Mouse (Mus musculus): Measurements from ENCODE around the gene Kcnn1.

Gene Kcnn1

GRCm38 (mm10) chr8:70866001-70866520 lies 3.0 kb upstream of the Kcnn1 start:
- DNase-seq: no peak

GRCm38 (mm10) chr8:70865350-70866000 lies 2.4 kb upstream of the Kcnn1 start:
- peak; percentile 100 for DNase-seq

- DNase-seq: peak; percentile 62 to 67
Measured at GRCm38 (mm10) chr8:70864712-70865221, 1.7 kb upstream of the Kcnn1 start.

- DNase-seq: peak in 1 of 2 experiments; percentile 65
Measured at GRCm38 (mm10) chr8:70863956-70864711, 1.1 kb upstream of the Kcnn1 start.

- DNase-seq: no peak
Measured at GRCm38 (mm10) chr8:70857516-70857915, 5.5 kb downstream of the Kcnn1 start.

- DNase-seq: peak; percentile 85 to 87
Measured at GRCm38 (mm10) chr8:70856541-70857197, 6.4 kb downstream of the Kcnn1 start.

GRCm38 (mm10) chr8:70856028-70856427 lies 7.0 kb downstream of the Kcnn1 start:
- DNase-seq: no peak

GRCm38 (mm10) chr8:70853863-70854262 lies 9.2 kb downstream of the Kcnn1 start:
- DNase-seq: no peak

GRCm38 (mm10) chr8:70852595-70853231 lies 10.3 kb downstream of the Kcnn1 start:
- DNase-seq: no peak

GRCm38 (mm10) chr8:70851837-70852236 lies 11.2 kb downstream of the Kcnn1 start:
- no peak for DNase-seq

GRCm38 (mm10) chr8:70850947-70851346 lies 12.1 kb downstream of the Kcnn1 start:
- DNase-seq: no peak

- no peak for DNase-seq
Measured at GRCm38 (mm10) chr8:70850132-70850845, 12.8 kb downstream of the Kcnn1 start.

GRCm38 (mm10) chr8:70849333-70849990 lies 13.6 kb downstream of the Kcnn1 start:
- DNase-seq: no peak

GRCm38 (mm10) chr8:70846371-70847154 lies 16.5 kb downstream of the Kcnn1 start:
- peak; percentile 24 to 46 for DNase-seq

GRCm38 (mm10) chr8:70845108-70845507 lies 17.9 kb downstream of the Kcnn1 start:
- peak in 1 of 2 experiments; percentile 39 for DNase-seq

- peak; percentile 95 to 96 for DNase-seq
Measured at GRCm38 (mm10) chr8:70844523-70844922, 18.5 kb downstream of the Kcnn1 start.

GRCm38 (mm10) chr8:70843941-70844340 lies 19.1 kb downstream of the Kcnn1 start:
- DNase-seq: no peak

GRCm38 (mm10) chr8:70843214-70843773 lies 19.8 kb downstream of the Kcnn1 start:
- no peak for DNase-seq

GRCm38 (mm10) chr8:70842484-70842883 lies 20.6 kb downstream of the Kcnn1 start:
- no peak for DNase-seq
